Mouse (Mus musculus) small intestine, adult 2 months (tissue): ENCODE measurements around the gene Pdzd9.

ENCODE experiments used
- CTCF ChIP-seq: fragments of 200-500 bp; IDR thresholded peaks from 2 replicates; pipeline ENCODE4 v1.5.1; 2012; ENCODE audit warnings: low read depth, mild to moderate bottlenecking, control low read depth, inconsistent platforms, low read length, moderate library complexity, mixed read lengths; ENCODE audit not compliant: insufficient replicate concordance, insufficient read length; ENCODE audit errors: extremely low read depth
- POLR2A ChIP-seq: fragments of 200-500 bp; IDR thresholded peaks from 2 replicates; pipeline ENCODE4 v1.6.1; 2012; ENCODE audit warnings: low read depth, mild to moderate bottlenecking, control low read depth, inconsistent platforms, low read length, moderate library complexity

DNA sequence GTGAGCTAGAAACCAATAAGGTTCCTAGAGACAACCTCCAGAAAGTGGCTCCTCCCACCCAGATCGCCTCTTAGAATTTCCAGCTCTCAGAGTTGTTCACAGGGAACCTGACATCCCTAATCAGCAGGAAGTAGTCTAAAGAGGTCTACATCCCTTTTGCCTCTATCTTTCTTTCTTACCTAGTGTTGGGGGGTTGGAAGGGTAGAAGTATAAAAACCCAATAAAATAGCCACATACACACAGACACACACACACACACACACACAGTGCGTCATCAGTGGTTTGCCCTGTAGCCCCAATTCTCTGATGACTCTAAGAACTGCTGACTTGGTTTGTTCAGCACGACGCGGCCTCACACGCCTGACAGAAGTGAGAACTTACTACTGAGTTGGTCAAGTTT is 29.4 kb upstream of the Pdzd9 start:
- TF ChIP-seq CTCF (no peak), POLR2A (no peak)
